Mouse (Mus musculus): ENCODE measurements around the gene Pnrc2.

DNA sequence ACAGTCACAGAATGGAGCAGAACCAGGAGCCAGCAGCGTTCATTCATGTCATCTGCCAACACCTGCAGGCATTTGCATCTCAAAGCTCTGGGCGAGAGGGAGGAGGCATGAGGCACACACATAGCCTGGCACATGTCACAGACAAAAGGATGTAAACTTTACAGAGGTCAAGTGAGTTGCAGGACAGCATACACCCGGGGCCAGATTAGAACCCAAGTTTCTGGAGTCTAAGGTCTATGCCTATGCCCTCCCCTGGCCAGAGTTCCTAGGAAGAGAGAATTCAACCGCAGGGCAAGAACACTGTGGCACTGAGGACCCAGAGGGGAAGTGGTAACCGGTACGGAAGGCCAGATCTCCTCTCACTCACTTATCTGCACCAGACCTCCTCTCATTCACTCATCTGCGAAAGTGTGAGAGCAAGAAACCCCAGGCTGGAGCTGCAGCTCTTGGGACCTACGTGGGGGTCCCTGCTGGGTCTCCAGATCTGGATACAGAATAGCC is 21.5 kb upstream of the Pnrc2 start, which contains the start of gene Cnr2:
- TF ChIP-seq CTCF (IDR thresholded peaks at IDR 0.05; ENCODE audit: low read depth) (no peak), EP300 (IDR thresholded peaks at IDR 0.05; ENCODE audit: low read depth) (no peak)
